Mouse (Mus musculus) kidney, adult 2 months (tissue): ENCODE results near the gene Atoh7.

Experiments
- CTCF ChIP-seq: fragments of 200-500 bp; conservative IDR thresholded peaks from 2 replicates; pipeline ENCODE4 v1.5.1; 2011; ENCODE audit warnings: low read depth, mild to moderate bottlenecking, control low read depth, low read length, moderate library complexity, mixed read lengths; ENCODE audit not compliant: insufficient read depth, insufficient read length
- POLR2A ChIP-seq: fragments of 200-500 bp; IDR thresholded peaks from one replicate; pipeline ENCODE4 v1.6.1; 2011; ENCODE audit warnings: low read depth, low read length, control low read depth

GRCm38 (mm10) chr10:63089758-63090571 is 9.5 kb upstream of the Atoh7 start:
- TF ChIP-seq CTCF, result no peak
- TF ChIP-seq POLR2A, result no peak
